Mouse (Mus musculus) liver, postnatal 0 days (tissue): ENCODE measurements around the gene Sacm1l. TPM values are rescaled to one million over a fixed set of nuclear protein-coding genes. Genes with fewer than 3 reads are reported as not detected.

ENCODE experiments used
- ATAC-seq: fragments of 200-750 bp; cut with Nextera tagmentation; 2 replicates; pipeline ENCODE4 v1.8.0; 2017; ENCODE audit warnings: mild to moderate bottlenecking, moderate library complexity
- DNase-seq: peaks from one replicate; pipeline ENCODE4 v3.0.0-alpha.2; 2016
- H3K27ac ChIP-seq: fragments of 300-500 bp; sonication (generic); 2 replicates; pipeline ENCODE4 v1.5.1; 2014; ENCODE audit warnings: antibody characterized with exemption, moderate library complexity, mild to moderate bottlenecking, low read depth
- H3K27me3 ChIP-seq: fragments of 300-500 bp; sonication (generic); 2 replicates; pipeline ENCODE4 v1.6.1; 2014; ENCODE audit warnings: low read length, control low read depth, mixed read lengths; ENCODE audit not compliant: insufficient read depth
- H3K36me3 ChIP-seq: fragments of 300-500 bp; sonication (generic); replicated peaks from 2 replicates; pipeline ENCODE4 v1.6.1; 2014; ENCODE audit warnings: mild to moderate bottlenecking, control low read depth, low read length, moderate library complexity, mixed read lengths; ENCODE audit not compliant: insufficient read depth
- H3K4me1 ChIP-seq: fragments of 300-500 bp; sonication (generic); 2 replicates; pipeline ENCODE4 v1.6.1; 2014; ENCODE audit warnings: antibody characterized with exemption, mild to moderate bottlenecking, control low read depth; ENCODE audit not compliant: insufficient read depth
- H3K4me2 ChIP-seq: fragments of 300-500 bp; sonication (generic); 2 replicates; pipeline ENCODE4 v1.6.1; 2014; ENCODE audit warnings: low read depth, mild to moderate bottlenecking, low read length, moderate library complexity, mixed read lengths
- H3K4me3 ChIP-seq: fragments of 300-500 bp; sonication (generic); 2 replicates; pipeline ENCODE4 v1.5.1; 2014; ENCODE audit warnings: low read depth, low read length
- H3K9ac ChIP-seq: fragments of 300-500 bp; sonication (generic); replicated peaks from 2 replicates; pipeline ENCODE4 v1.6.1; 2014; ENCODE audit warnings: mild to moderate bottlenecking, moderate library complexity
- H3K9me3 ChIP-seq: fragments of 300-500 bp; sonication (generic); 2 replicates; pipeline ENCODE4 v1.6.1; 2016; ENCODE audit warnings: mild to moderate bottlenecking, control low read depth, low read length, mixed read lengths
- CTCF ChIP-seq: sonication (generic); IDR thresholded peaks from 2 replicates; pipeline ENCODE4 v1.5.1; 2016; ENCODE audit warnings: antibody characterized with exemption, low read depth
- EP300 ChIP-seq: IDR thresholded peaks from 2 replicates; pipeline ENCODE4 v1.6.1; 2016; ENCODE audit warnings: antibody characterized with exemption, low read depth, mild to moderate bottlenecking
- WGBS: fragments of 180-500 bp; shearing (Covaris S2); extraction: QIAGEN DNeasy Blood & Tissue Kit; methylation state at CpG from one replicate; pipeline ENCODE4 v1.1.7; 2014; ENCODE audit not compliant: insufficient replicate concordance; 5-methylcytosine and 5-hydroxymethylcytosine counted together
- polyA plus RNA-seq: library from polyadenylated mRNA; unstranded; fragments of >200 nt; fragmentation: Nextera tagmentation; extraction: Ambion mirVana; gene quantifications from 2 replicates; pipeline ENCODE4 v1.2.1, GENCODE M21; 2015

Gene Sacm1l
- polyA plus RNA-seq, 1 experiment from 2014 or later, result 22.2 TPM

DNA sequence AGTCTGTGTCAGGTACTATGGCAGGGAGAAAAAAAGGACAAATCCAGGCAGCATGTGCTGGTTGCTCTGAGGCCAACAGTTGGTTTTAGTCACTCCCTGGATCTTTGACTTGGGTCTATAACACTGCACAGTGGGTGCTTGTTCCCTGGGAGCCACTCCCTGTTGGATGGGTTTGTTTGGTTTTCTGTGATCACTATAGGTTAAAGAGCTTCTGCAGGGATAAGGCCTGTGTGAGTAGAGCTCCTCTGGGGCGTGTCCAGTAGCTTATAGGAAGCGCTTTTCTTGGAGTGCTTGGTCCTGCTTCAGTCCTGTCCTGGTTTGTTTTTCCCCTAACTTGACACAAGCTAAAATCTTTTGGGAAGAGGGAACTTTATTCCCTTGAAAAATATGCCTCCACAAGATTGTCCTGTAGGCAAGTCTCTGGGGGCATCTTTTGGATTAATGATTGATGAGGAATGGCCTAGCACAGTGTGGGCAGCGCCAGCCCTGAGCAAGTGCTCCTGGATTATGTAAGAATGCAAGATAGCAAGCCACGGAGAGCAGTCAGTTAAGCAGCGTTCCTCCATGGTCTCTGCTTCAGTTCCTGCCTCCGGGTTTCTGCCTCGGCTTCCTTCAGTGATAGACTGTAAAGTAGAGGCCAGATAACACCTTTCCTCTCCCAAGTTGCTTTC is 59.8 kb downstream of the Sacm1l start:
- H3K27ac ChIP-seq, result no peak overlapping the region
- H3K4me1 ChIP-seq, result peaks cover 6% of the 10 kb centered on the region; the same call in 1 of the 2 replicates
- peaks cover 29% of the 10 kb centered on the region for H3K36me3 ChIP-seq
- 44% methylated on average over 7 of the region's 7 CpGs for WGBS
- H3K4me3 ChIP-seq, result no peak overlapping the region
- H3K27me3 ChIP-seq, result no peaks in the 10 kb centered on the region
- no peak for DNase-seq
- peak; percentile 36; the same call in 1 of the 2 replicates for ATAC-seq
- H3K9me3 ChIP-seq, result no peaks in the 10 kb centered on the region
- TF ChIP-seq EP300 (no peak), CTCF (no peak)
- no peak overlapping the region for H3K9ac ChIP-seq
- peak overlapping the region; percentile 22; the same call in 1 of the 2 replicates for H3K4me2 ChIP-seq

DNA sequence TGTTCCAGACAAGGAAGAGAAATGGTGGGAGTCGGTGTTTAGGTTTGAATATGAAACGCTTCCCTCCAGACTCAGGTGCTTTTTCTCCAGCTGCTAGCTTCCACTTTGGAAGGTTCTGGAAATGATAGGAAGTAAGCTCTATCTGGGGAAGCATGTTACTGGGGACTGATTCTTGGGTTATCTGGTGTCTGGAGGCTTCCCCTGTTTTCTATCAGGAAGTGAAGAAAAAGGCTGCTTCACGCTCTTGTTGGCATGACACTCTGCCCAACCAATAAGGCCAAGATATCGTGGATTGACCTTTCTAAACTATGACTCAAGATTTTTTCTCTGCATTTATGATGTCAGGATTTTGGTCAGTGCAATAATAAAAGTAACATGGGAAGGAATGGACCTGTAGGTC is 65.6 kb downstream of the Sacm1l start:
- no peaks in the 10 kb centered on the region for H3K4me1 ChIP-seq
- no peak overlapping the region for H3K4me2 ChIP-seq
- no peaks in the 10 kb centered on the region for H3K9me3 ChIP-seq
- DNase-seq, result no peak
- H3K36me3 ChIP-seq, result peaks cover 16% of the 10 kb centered on the region; the same call in 1 of the 2 replicates
- 65% methylated on average over 4 of the region's 4 CpGs for WGBS
- no peaks in the 10 kb centered on the region for H3K27me3 ChIP-seq
- no peak overlapping the region for H3K4me3 ChIP-seq
- no peak overlapping the region for H3K27ac ChIP-seq
- ATAC-seq, result no peak
- no peak for TF ChIP-seq EP300
- no peak for TF ChIP-seq CTCF
- H3K9ac ChIP-seq, result no peak overlapping the region

DNA sequence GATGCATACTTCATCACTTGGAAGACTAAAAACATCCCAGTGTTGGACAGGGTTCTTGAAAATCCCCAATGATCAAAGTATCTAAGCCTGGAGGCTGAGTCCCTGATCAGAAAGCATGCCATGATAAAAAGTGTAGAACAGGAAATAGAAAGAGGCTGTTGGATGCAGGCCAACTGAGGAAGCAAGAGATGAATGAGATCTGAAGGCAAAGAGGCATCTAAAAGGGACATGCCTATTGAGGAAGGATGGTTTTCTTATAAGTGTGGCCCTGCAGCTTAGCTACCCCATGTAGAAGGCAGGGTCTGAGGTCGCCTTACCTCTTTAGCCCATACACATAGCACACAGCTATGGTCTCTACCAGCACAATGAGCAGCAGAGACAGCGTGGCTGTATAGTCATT is 67.4 kb downstream of the Sacm1l start:
- no peak for ATAC-seq

DNA sequence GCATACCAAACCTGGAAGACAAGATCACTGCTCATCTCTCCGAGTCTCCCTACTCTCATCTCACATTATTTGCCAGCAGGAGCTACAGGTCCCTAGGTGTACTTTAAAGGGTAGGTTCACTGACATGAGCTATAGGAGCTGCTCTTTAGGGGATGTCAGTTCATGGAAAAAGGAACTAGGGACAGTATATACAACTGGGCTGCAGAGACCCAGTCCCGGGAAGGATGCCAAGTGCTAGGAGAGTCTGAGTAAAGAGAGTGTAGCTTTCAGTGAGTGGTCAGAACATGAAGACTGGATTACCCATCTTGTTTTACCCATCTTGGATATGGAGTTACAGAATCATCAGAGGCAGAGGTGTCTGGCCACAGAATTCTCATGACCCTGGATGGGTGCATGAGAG is 67.8 kb downstream of the Sacm1l start:
- Histone ChIP-seq H3K9ac (no peak overlapping the region), H3K4me2 (no peak overlapping the region), H3K4me1 (no peaks in the 10 kb centered on the region), H3K27me3 (no peaks in the 10 kb centered on the region), H3K4me3 (no peak overlapping the region), H3K9me3 (no peaks in the 10 kb centered on the region), H3K36me3 (peaks cover 12% of the 10 kb centered on the region; the same call in 1 of the 2 replicates), H3K27ac (no peak overlapping the region)
- DNase-seq (no peak), ATAC-seq (no peak)
- TF ChIP-seq EP300 (no peak), CTCF (no peak)
- WGBS, result 83% methylated on average over 2 of the region's 2 CpGs

More for the DNA sequence above, 67.4 kb downstream of the Sacm1l start:
- no peaks in the 10 kb centered on the region for H3K9me3 ChIP-seq
- DNase-seq, result no peak
- H3K9ac ChIP-seq, result no peak overlapping the region
- 98% methylated on average over 2 of the region's 2 CpGs for WGBS
- no peaks in the 10 kb centered on the region for H3K27me3 ChIP-seq
- H3K36me3 ChIP-seq, result peaks cover 12% of the 10 kb centered on the region; the same call in 1 of the 2 replicates
- H3K4me1 ChIP-seq, result no peaks in the 10 kb centered on the region
- no peak for TF ChIP-seq CTCF
- TF ChIP-seq EP300, result no peak
- no peak overlapping the region for H3K4me3 ChIP-seq
- H3K4me2 ChIP-seq, result no peak overlapping the region
- H3K27ac ChIP-seq, result no peak overlapping the region

DNA sequence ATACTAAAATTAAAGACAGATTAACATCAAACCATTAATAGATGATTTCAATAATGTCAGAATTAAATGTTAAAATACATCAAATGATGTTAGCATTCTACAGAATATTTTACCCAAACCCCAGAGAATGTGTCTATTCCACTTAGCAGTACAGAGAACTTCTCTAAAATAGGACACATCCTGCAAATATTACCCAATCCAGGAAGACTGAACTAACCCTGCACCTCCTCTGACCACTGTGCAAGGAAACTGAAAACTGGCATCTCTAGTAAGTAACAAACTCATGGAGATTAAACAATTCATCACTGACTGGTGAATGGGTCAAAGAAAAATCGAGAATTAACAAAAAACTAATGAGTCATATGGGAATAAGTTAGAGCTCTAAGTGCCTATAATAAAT is 72.0 kb downstream of the Sacm1l start:
- WGBS, result 53% methylated on average over 1 of the region's 1 CpGs
- DNase-seq, result no peak
- no peak for ATAC-seq

DNA sequence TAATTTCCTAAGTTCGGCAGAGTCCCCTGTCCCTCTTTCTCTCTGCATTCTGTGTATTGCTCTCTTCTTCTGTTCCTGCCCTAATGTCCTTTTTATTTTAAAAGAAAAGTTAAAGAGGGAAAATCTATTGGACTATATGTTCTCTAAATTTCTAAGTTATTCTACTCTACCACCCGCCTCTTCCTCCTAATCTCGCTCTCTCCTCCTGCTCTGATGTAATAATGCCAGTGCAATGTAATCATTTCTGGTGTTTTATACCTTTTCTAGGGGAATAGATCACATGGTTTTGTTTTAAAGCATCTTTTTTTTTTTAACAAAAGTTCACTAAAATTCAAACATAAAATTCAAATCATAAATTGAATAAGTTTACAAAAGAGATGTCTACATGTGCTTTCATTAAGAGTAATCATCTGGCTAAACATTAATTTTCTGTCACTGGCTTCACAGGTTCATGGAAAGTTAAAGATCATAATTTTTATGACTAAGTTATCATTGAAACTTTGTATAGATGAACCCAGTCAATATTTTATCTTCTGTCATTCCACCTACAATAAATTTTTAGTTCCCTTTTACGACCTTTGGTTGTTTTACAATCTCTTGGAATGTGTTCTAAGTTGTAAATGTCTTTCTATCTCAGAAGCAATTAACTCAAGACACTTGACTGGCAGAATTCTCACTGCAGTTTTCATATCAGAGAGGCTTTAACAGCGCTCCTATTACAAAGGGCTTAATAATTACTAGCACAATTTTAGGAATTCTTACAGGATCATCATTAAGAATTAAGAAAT is 90.9 kb downstream of the Sacm1l start:
- 80% methylated on average over 5 of the region's 5 CpGs for WGBS
- no peak for ATAC-seq

More for the DNA sequence above, 72.0 kb downstream of the Sacm1l start:
- H3K4me2 ChIP-seq, result no peak overlapping the region
- H3K4me3 ChIP-seq, result no peak overlapping the region
- no peaks in the 10 kb centered on the region for H3K9me3 ChIP-seq
- H3K36me3 ChIP-seq, result no peaks in the 10 kb centered on the region
- no peak overlapping the region for H3K27ac ChIP-seq
- no peaks in the 10 kb centered on the region for H3K27me3 ChIP-seq
- no peaks in the 10 kb centered on the region for H3K4me1 ChIP-seq
- H3K9ac ChIP-seq, result no peak overlapping the region
- no peak for TF ChIP-seq CTCF
- TF ChIP-seq EP300, result no peak

More for the DNA sequence above, 90.9 kb downstream of the Sacm1l start:
- no peak overlapping the region for H3K9ac ChIP-seq
- no peaks in the 10 kb centered on the region for H3K36me3 ChIP-seq
- no peaks in the 10 kb centered on the region for H3K9me3 ChIP-seq
- H3K4me3 ChIP-seq, result no peak overlapping the region
- DNase-seq, result no peak
- TF ChIP-seq CTCF (no peak), EP300 (no peak)
- H3K4me1 ChIP-seq, result no peaks in the 10 kb centered on the region
- no peaks in the 10 kb centered on the region for H3K27me3 ChIP-seq
- no peak overlapping the region for H3K27ac ChIP-seq
- H3K4me2 ChIP-seq, result no peak overlapping the region
